Mouse (Mus musculus) MEL (cell line): ENCODE results near the gene Oaz1. TPM values are rescaled to one million over a fixed set of nuclear protein-coding genes. Genes with fewer than 3 reads are reported as not detected.

ENCODE experiments used
- DNase-seq: peaks from one replicate; pipeline ENCODE4 v3.0.0; 2011; ENCODE audit warnings: low read depth, low spot score
- H3K27ac ChIP-seq: 2 replicates; pipeline ENCODE4 v1.5.1; 2012; ENCODE audit warnings: low read depth, mild to moderate bottlenecking, control low read depth, low read length, moderate library complexity; ENCODE audit not compliant: control insufficient read depth
- H3K27me3 ChIP-seq, 2 experiments: fragments of 150-350 bp in 1 of 2; sonication (generic) in 1 of 2; 2 replicates each; pipeline ENCODE4 v1.6.1; 2012; ENCODE audit warnings: low read length in 2 of 2, mild to moderate bottlenecking in 2 of 2, improper control_type of control experiment in 1 of 2, moderate library complexity in 1 of 2; ENCODE audit not compliant: insufficient read depth in 2 of 2, control insufficient read depth in 1 of 2
- H3K36me3 ChIP-seq, 2 experiments: 2 replicates each; pipeline ENCODE4 v1.6.1; 2012 to 2014; ENCODE audit warnings: low read length in 2 of 2, improper control_type of control experiment in 1 of 2, inconsistent platforms in 1 of 2, mild to moderate bottlenecking in 1 of 2; ENCODE audit not compliant: insufficient read depth in 2 of 2, control insufficient read depth in 1 of 2
- H3K4me1 ChIP-seq, 2 experiments: fragments of 150-350 bp in 1 of 2; sonication (generic) in 1 of 2; 2 replicates each; pipeline ENCODE4 v1.6.1; 2012; ENCODE audit warnings: low read length in 2 of 2, improper control_type of control experiment in 1 of 2, mild to moderate bottlenecking in 1 of 2; ENCODE audit not compliant: insufficient read depth in 2 of 2, control insufficient read depth in 1 of 2
- H3K4me3 ChIP-seq, 2 experiments: fragments of 150-350 bp in 1 of 2; sonication (generic) in 1 of 2; 2 replicates each; pipeline ENCODE4 v1.5.1; 2012; ENCODE audit warnings: low read depth in 2 of 2, low read length in 2 of 2, mild to moderate bottlenecking in 2 of 2, moderate library complexity in 2 of 2, control low read depth in 1 of 2, improper control_type of control experiment in 1 of 2; ENCODE audit not compliant: control insufficient read depth in 1 of 2, insufficient read depth in 1 of 2
- H3K79me2 ChIP-seq: 2 replicates; pipeline ENCODE4 v1.6.1; 2012; ENCODE audit warnings: mild to moderate bottlenecking, low read length, moderate library complexity; ENCODE audit not compliant: control insufficient read depth, poor library complexity, insufficient read depth
- H3K9ac ChIP-seq: 2 replicates; pipeline ENCODE4 v1.6.1; 2012; ENCODE audit warnings: low read depth, mild to moderate bottlenecking, control low read depth, low read length, moderate library complexity; ENCODE audit not compliant: control insufficient read depth, poor library complexity, severe bottlenecking
- H3K9me3 ChIP-seq: fragments of 150-350 bp; sonication (generic); replicated peaks from 2 replicates; pipeline ENCODE4 v1.6.1; 2012; ENCODE audit warnings: mild to moderate bottlenecking, low read length, improper control_type of control experiment, moderate library complexity; ENCODE audit not compliant: insufficient read depth
- CHD1 ChIP-seq: IDR thresholded peaks from 2 replicates; pipeline ENCODE4 v1.6.1; 2012; ENCODE audit warnings: low read depth, mild to moderate bottlenecking, inconsistent platforms, low read length, improper control_type of control experiment
- CHD2 ChIP-seq: IDR thresholded peaks from 2 replicates; pipeline ENCODE4 v1.6.1; 2011; ENCODE audit warnings: low read length, improper control_type of control experiment
- E2F4 ChIP-seq: IDR thresholded peaks from 2 replicates; pipeline ENCODE4 v1.6.1; 2011; ENCODE audit warnings: low read depth, low read length, improper control_type of control experiment, borderline replicate concordance
- ETS1 ChIP-seq: IDR thresholded peaks from 2 replicates; pipeline ENCODE4 v1.6.1; 2012; ENCODE audit warnings: low read depth, mild to moderate bottlenecking, inconsistent platforms, low read length, improper control_type of control experiment, moderate library complexity
- GABPA ChIP-seq: IDR thresholded peaks from 2 replicates; pipeline ENCODE4 v1.6.1; 2012; ENCODE audit warnings: low read depth, mild to moderate bottlenecking, inconsistent platforms, low read length, improper control_type of control experiment, moderate library complexity
- HCFC1 ChIP-seq: IDR thresholded peaks from 2 replicates; pipeline ENCODE4 v1.6.1; 2012; ENCODE audit warnings: low read depth, mild to moderate bottlenecking, inconsistent platforms, low read length, improper control_type of control experiment, moderate library complexity
- JUND ChIP-seq: IDR thresholded peaks from 2 replicates; pipeline ENCODE4 v1.6.1; 2011; ENCODE audit warnings: low read depth, mild to moderate bottlenecking, improper control_type of control experiment, low read length
- KAT2A ChIP-seq: conservative IDR thresholded peaks from 2 replicates; pipeline ENCODE4 v1.6.1; 2012; ENCODE audit warnings: low read depth, low read length, improper control_type of control experiment, inconsistent platforms
- MEF2A ChIP-seq: IDR thresholded peaks from 2 replicates; pipeline ENCODE4 v1.6.1; 2014; ENCODE audit warnings: low read depth, mild to moderate bottlenecking, inconsistent platforms, low read length, improper control_type of control experiment; ENCODE audit not compliant: poor library complexity, insufficient replicate concordance, severe bottlenecking; ENCODE audit errors: extremely low read depth
- MXI1 ChIP-seq: IDR thresholded peaks from 2 replicates; pipeline ENCODE4 v1.6.1; 2011; ENCODE audit warnings: mild to moderate bottlenecking, low read depth, low read length, improper control_type of control experiment
- MYB ChIP-seq: IDR thresholded peaks from 2 replicates; pipeline ENCODE4 v1.6.1; 2011; ENCODE audit warnings: mild to moderate bottlenecking, low read depth, low read length, improper control_type of control experiment
- NELFE ChIP-seq: IDR thresholded peaks from 2 replicates; pipeline ENCODE4 v1.6.1; 2011; ENCODE audit warnings: low read depth, low read length, improper control_type of control experiment
- POLR2A ChIP-seq, 2 experiments: IDR thresholded peaks; 2 replicates each; pipeline ENCODE4 v1.6.1; 2011 to 2012; ENCODE audit warnings: low read length in 2 of 2, mild to moderate bottlenecking in 2 of 2, control low read depth in 1 of 2, improper control_type of control experiment in 1 of 2, low read depth in 1 of 2, moderate library complexity in 1 of 2; ENCODE audit not compliant: control insufficient read depth in 1 of 2, insufficient read depth in 1 of 2, poor library complexity in 1 of 2
- POLR2AphosphoS2 ChIP-seq: IDR thresholded peaks from 2 replicates; pipeline ENCODE4 v1.6.1; 2011; ENCODE audit warnings: low read length, improper control_type of control experiment
- RAD21 ChIP-seq: IDR thresholded peaks from 2 replicates; pipeline ENCODE4 v1.6.1; 2011; ENCODE audit warnings: mild to moderate bottlenecking, low read depth, low read length, improper control_type of control experiment
- TAL1 ChIP-seq: IDR thresholded peaks from 2 replicates; pipeline ENCODE4 v1.6.1; 2012; ENCODE audit warnings: mild to moderate bottlenecking, inconsistent platforms, low read length, moderate library complexity, mixed read lengths
- UBTF ChIP-seq: IDR thresholded peaks from 2 replicates; pipeline ENCODE4 v1.6.1; 2012; ENCODE audit warnings: low read depth, mild to moderate bottlenecking, inconsistent platforms, low read length, improper control_type of control experiment, moderate library complexity, borderline replicate concordance; ENCODE audit not compliant: insufficient read depth
- USF2 ChIP-seq, 2 experiments: IDR thresholded peaks; 2 replicates each; pipeline ENCODE4 v1.6.1; 2011 to 2012; ENCODE audit warnings: improper control_type of control experiment in 2 of 2, low read length in 2 of 2, borderline replicate concordance in 1 of 2, inconsistent platforms in 1 of 2, low read depth in 1 of 2, mild to moderate bottlenecking in 1 of 2; ENCODE audit not compliant: insufficient read depth in 1 of 2
- ZMIZ1 ChIP-seq: IDR thresholded peaks from 2 replicates; pipeline ENCODE4 v1.6.1; 2012; ENCODE audit warnings: low read depth, mild to moderate bottlenecking, inconsistent platforms, low read length, improper control_type of control experiment, moderate library complexity
- ZNF384 ChIP-seq: IDR thresholded peaks from 2 replicates; pipeline ENCODE4 v1.6.1; 2012; ENCODE audit warnings: low read depth, mild to moderate bottlenecking, inconsistent platforms, low read length, improper control_type of control experiment
- polyA plus RNA-seq, 2 experiments: library from polyadenylated mRNA; stranded (reverse) in 1 of 2; unstranded in 1 of 2; fragments of >175 nt in 1 of 2; fragments of >200 nt in 1 of 2; gene quantifications; 2 replicates each; pipeline versions ENCODE4 v1.2.1 to v1.2.4; 2012; ENCODE audit warnings: low replicate concordance in 2 of 2, low read depth in 1 of 2; ENCODE audit not compliant: insufficient read length in 2 of 2, insufficient read depth in 1 of 2, missing spikeins in 1 of 2
- total RNA-seq: library from RNA; depleted of rRNA; stranded (reverse); fragments of 300-350 nt; gene quantifications from 2 replicates; pipeline ENCODE4 v1.2.3, GENCODE M21; 2012

Gene Oaz1
- total and polyA plus RNA-seq, 3 experiments, result 983 to 1,528 TPM; not detected in 1

GRCm38 (mm10) chr10:80798150-80799006 is 28.1 kb upstream of the Oaz1 start, which contains the start of the genes Sf3a2 and Plekhj1 (continued):
- TF ChIP-seq NELFE (peak; percentile 85), JUND (no peak), RAD21 (no peak), ZNF384 (no peak), MEF2A (no peak), ZMIZ1 (peak; percentile 89), HCFC1 (peak; percentile 89), POLR2A (IDR thresholded peaks at IDR 0.05; ENCODE audit: control insufficient read depth in 1 of 2, insufficient read depth in 1 of 2, low read depth in 1 of 2, low read length in 2 of 2, poor library complexity in 1 of 2) (peak; percentile 94 to 98), MYB (no peak), GABPA (no peak), UBTF (0 out of 2 replicates have a peak, but pooled peaks have one; percentile 47), POLR2AphosphoS2 (peak; percentile 88), CHD1 (no peak), ETS1 (peak; percentile 47; the same call in 1 of the 2 replicates), KAT2A (peak; percentile 88), CHD2 (peak; percentile 80), E2F4 (no peak), USF2 (IDR thresholded peaks at IDR 0.05; ENCODE audit: borderline replicate concordance in 1 of 2, insufficient read depth in 1 of 2, low read depth in 1 of 2, low read length in 2 of 2) (no peak)

DNA sequence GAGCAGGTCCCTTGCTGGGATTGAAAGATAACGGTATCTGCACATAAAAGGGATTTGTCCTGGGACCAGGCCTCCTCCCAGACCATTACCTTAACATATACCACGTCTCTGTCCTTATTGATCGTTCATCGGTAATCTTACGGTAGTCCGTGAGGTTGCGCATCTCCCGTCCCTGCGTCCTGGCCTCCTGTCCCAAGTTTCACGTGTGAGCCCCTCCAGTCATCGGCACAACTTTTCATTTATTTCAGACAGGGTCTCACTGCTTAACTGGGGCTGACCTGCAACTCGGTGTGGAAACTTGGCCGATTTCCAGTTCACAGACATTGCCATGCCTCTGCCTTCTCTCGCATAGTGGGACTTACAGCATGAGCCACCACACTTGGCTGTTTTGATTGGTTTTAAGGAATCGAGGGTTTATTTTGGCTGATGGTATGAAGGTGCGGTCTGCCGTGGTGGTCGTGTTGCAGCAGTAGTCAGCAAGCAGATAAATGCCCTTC is 27.3 kb upstream of the Oaz1 start:
- TF ChIP-seq CHD1 (peak; percentile 91), MXI1 (peak; percentile 39; the same call in 1 of the 2 replicates), ZMIZ1 (no peak), UBTF (0 out of 2 replicates have a peak, but pooled peaks have one; percentile 26), TAL1 (peak; percentile 39), POLR2AphosphoS2 (peak; percentile 4; the same call in 1 of the 2 replicates)
- DNase-seq, result peak; percentile 68
- Histone ChIP-seq H3K27me3 (no peaks in the 10 kb centered on the region), H3K36me3 (peaks cover 2 to 13% of the 10 kb centered on the region in 2 experiments; a peak in 2 of 4 replicates), H3K27ac (peak overlapping the region; percentile 86), H3K9ac (peak overlapping the region; percentile 95), H3K4me1 (peaks cover 0 to 14% of the 10 kb centered on the region in 2 experiments; a peak in 2 of 4 replicates), H3K9me3 (no peaks in the 10 kb centered on the region), H3K79me2 (peaks cover 51% of the 10 kb centered on the region), H3K4me3 (peak overlapping the region; percentile 86 to 90)
